Mouse (Mus musculus) CH12.LX (cell line): ENCODE data around the gene Hspb7. TPM values are rescaled to one million over a fixed set of nuclear protein-coding genes. Genes with fewer than 3 reads are reported as not detected.

Experiments used
- DNase-seq: peaks from one replicate; pipeline ENCODE4 v3.0.0-alpha.2; 2013; ENCODE audit errors: extremely low read depth
- H3K27ac ChIP-seq: 2 replicates; pipeline ENCODE4 v1.5.1; 2012; ENCODE audit warnings: low read depth, mild to moderate bottlenecking, control low read depth, moderate library complexity; ENCODE audit not compliant: insufficient read depth
- H3K27me3 ChIP-seq: replicated peaks from 2 replicates; pipeline ENCODE3; 2012; ENCODE audit warnings: inconsistent platforms
- H3K36me3 ChIP-seq, 2 experiments: replicated peaks in 1 of 2; 2 replicates each; pipeline versions ENCODE3 to v1.6.1; 2012; ENCODE audit warnings: inconsistent platforms in 1 of 2, low read length in 1 of 2, mild to moderate bottlenecking in 1 of 2, mixed read lengths in 1 of 2, moderate library complexity in 1 of 2; ENCODE audit not compliant: control insufficient read depth in 1 of 2, insufficient read depth in 1 of 2
- H3K4me1 ChIP-seq, 2 experiments: 2 replicates each; pipeline ENCODE4 v1.6.1; 2012; ENCODE audit warnings: inconsistent platforms in 1 of 2, moderate library complexity in 1 of 2; ENCODE audit not compliant: insufficient read depth in 2 of 2, control insufficient read depth in 1 of 2
- H3K4me2 ChIP-seq: 2 replicates; pipeline ENCODE4 v1.6.1; 2012; ENCODE audit warnings: low read depth, mild to moderate bottlenecking, control low read depth; ENCODE audit not compliant: poor library complexity, insufficient read depth, severe bottlenecking
- H3K4me3 ChIP-seq, 3 experiments: fragments of 150-350 bp in 1 of 3; sonication (generic) in 1 of 3; replicated peaks in 1 of 3; 2 replicates each; pipeline versions ENCODE3 to v1.5.1; 2011 to 2012; ENCODE audit warnings: low read depth in 2 of 3, low read length in 2 of 3, mild to moderate bottlenecking in 2 of 3, moderate library complexity in 2 of 3, control low read depth in 1 of 3, improper control_type of control experiment in 1 of 3, inconsistent platforms in 1 of 3, mixed read lengths in 1 of 3; ENCODE audit not compliant: poor library complexity in 1 of 3
- H3K79me2 ChIP-seq: replicated peaks from 2 replicates; pipeline ENCODE4 v1.6.1; 2012; ENCODE audit warnings: mild to moderate bottlenecking, moderate library complexity; ENCODE audit not compliant: control insufficient read depth, poor library complexity, insufficient read depth, severe bottlenecking; ENCODE audit errors: extremely low read depth
- H3K9ac ChIP-seq: 2 replicates; pipeline ENCODE4 v1.6.1; 2012; ENCODE audit warnings: low read depth, mild to moderate bottlenecking, control low read depth, moderate library complexity; ENCODE audit not compliant: insufficient read depth
- H3K9me3 ChIP-seq: replicated peaks from 2 replicates; pipeline ENCODE3; 2012; ENCODE audit warnings: low read length, inconsistent platforms, mixed read lengths
- CHD2 ChIP-seq: IDR thresholded peaks from 2 replicates; pipeline ENCODE4 v1.6.1; 2011; ENCODE audit warnings: low read length, improper control_type of control experiment
- E2F4 ChIP-seq: IDR thresholded peaks from 2 replicates; pipeline ENCODE4 v1.6.1; 2011; ENCODE audit warnings: low read depth, low read length, improper control_type of control experiment; ENCODE audit not compliant: insufficient replicate concordance
- ELF1 ChIP-seq: IDR thresholded peaks from 2 replicates; pipeline ENCODE4 v1.6.1; 2014; ENCODE audit warnings: low read depth, mild to moderate bottlenecking, inconsistent platforms, low read length, improper control_type of control experiment
- EP300 ChIP-seq: IDR thresholded peaks from 2 replicates; pipeline ENCODE4 v1.6.1; 2011; ENCODE audit warnings: low read length, improper control_type of control experiment
- ETS1 ChIP-seq: conservative IDR thresholded peaks from 2 replicates; pipeline ENCODE4 v1.6.1; 2012; ENCODE audit warnings: low read depth, mild to moderate bottlenecking, inconsistent platforms, low read length, improper control_type of control experiment, moderate library complexity
- HCFC1 ChIP-seq: IDR thresholded peaks from 2 replicates; pipeline ENCODE4 v1.6.1; 2012; ENCODE audit warnings: low read depth, mild to moderate bottlenecking, inconsistent platforms, low read length, improper control_type of control experiment
- KAT2A ChIP-seq: IDR thresholded peaks from 2 replicates; pipeline ENCODE4 v1.6.1; 2012; ENCODE audit warnings: low read length, improper control_type of control experiment, inconsistent platforms; ENCODE audit not compliant: insufficient replicate concordance
- MAFK ChIP-seq: IDR thresholded peaks from 2 replicates; pipeline ENCODE4 v1.6.1; 2011; ENCODE audit warnings: low read length, improper control_type of control experiment; ENCODE audit not compliant: insufficient replicate concordance
- MAX ChIP-seq: IDR thresholded peaks from 2 replicates; pipeline ENCODE4 v1.6.1; 2011; ENCODE audit warnings: low read length, improper control_type of control experiment
- MAZ ChIP-seq: IDR thresholded peaks from 2 replicates; pipeline ENCODE4 v1.6.1; 2012; ENCODE audit warnings: low read depth, mild to moderate bottlenecking, inconsistent platforms, low read length, improper control_type of control experiment, moderate library complexity
- MEF2A ChIP-seq: IDR thresholded peaks from 2 replicates; pipeline ENCODE4 v1.6.1; 2014; ENCODE audit warnings: low read depth, mild to moderate bottlenecking, inconsistent platforms, low read length, improper control_type of control experiment, borderline replicate concordance
- MXI1 ChIP-seq: IDR thresholded peaks from 2 replicates; pipeline ENCODE4 v1.6.1; 2011; ENCODE audit warnings: mild to moderate bottlenecking, low read depth, low read length, improper control_type of control experiment
- MYC ChIP-seq: IDR thresholded peaks from 2 replicates; pipeline ENCODE4 v1.6.1; 2011; ENCODE audit warnings: low read depth, mild to moderate bottlenecking, improper control_type of control experiment, low read length
- NELFE ChIP-seq: IDR thresholded peaks from 2 replicates; pipeline ENCODE4 v1.6.1; 2011; ENCODE audit warnings: low read depth, low read length, improper control_type of control experiment
- PAX5 ChIP-seq: IDR thresholded peaks from 2 replicates; pipeline ENCODE4 v1.6.1; 2012; ENCODE audit warnings: low read length, inconsistent platforms, mixed read lengths
- POLR2A ChIP-seq: IDR thresholded peaks from 2 replicates; pipeline ENCODE4 v1.6.1; 2011; ENCODE audit warnings: low read depth, mild to moderate bottlenecking, improper control_type of control experiment, low read length
- POLR2AphosphoS2 ChIP-seq: IDR thresholded peaks from 2 replicates; pipeline ENCODE4 v1.6.1; 2011; ENCODE audit warnings: low read depth, low read length, improper control_type of control experiment
- SIN3A ChIP-seq: IDR thresholded peaks from 2 replicates; pipeline ENCODE4 v1.6.1; 2012; ENCODE audit warnings: low read length, improper control_type of control experiment, inconsistent platforms
- USF1 ChIP-seq: IDR thresholded peaks from 2 replicates; pipeline ENCODE4 v1.6.1; 2014; ENCODE audit warnings: low read depth, mild to moderate bottlenecking, inconsistent platforms, low read length, improper control_type of control experiment
- USF2 ChIP-seq: conservative IDR thresholded peaks from 2 replicates; pipeline ENCODE4 v1.6.1; 2011; ENCODE audit warnings: low read depth, low read length, improper control_type of control experiment
- ZC3H11A ChIP-seq: IDR thresholded peaks from 2 replicates; pipeline ENCODE4 v1.6.1; 2012; ENCODE audit warnings: low read depth, mild to moderate bottlenecking, inconsistent platforms, low read length, improper control_type of control experiment
- ZKSCAN1 ChIP-seq: IDR thresholded peaks from 2 replicates; pipeline ENCODE4 v1.6.1; 2012; ENCODE audit warnings: low read depth, inconsistent platforms, low read length, improper control_type of control experiment, borderline replicate concordance
- ZNF384 ChIP-seq: IDR thresholded peaks from 2 replicates; pipeline ENCODE4 v1.6.1; 2012; ENCODE audit warnings: low read depth, low read length, improper control_type of control experiment, inconsistent platforms
- dilution Hi-C: fragments of 300-500 bp; cut with MboI; formaldehyde crosslinking; loops from 2 replicates; pipeline ENCODE4 v1.14.3; 2020; ENCODE audit warnings: low sequenced_read_pairs; ENCODE audit not compliant: extremely low pct_unique_long_range_greater_than_20kb, extremely low pct_ligation_motif_present
- in situ Hi-C: fragments of 300-500 bp; cut with MboI; formaldehyde crosslinking; loops from 3 replicates; pipeline ENCODE4 v1.14.3; 2019; ENCODE audit warnings: low sequenced_read_pairs, low pct_ligation_motif_present, low pct_unique_long_range_greater_than_20kb, mixed read lengths
- polyA plus RNA-seq: library from polyadenylated mRNA; unstranded; fragments of >175 nt; gene quantifications from 2 replicates; pipeline ENCODE4 v1.2.1, GENCODE M21; 2012; ENCODE audit warnings: low read depth; ENCODE audit not compliant: insufficient read length
- total RNA-seq, 2 experiments: library from RNA; depleted of rRNA; stranded (reverse); fragments of 300-350 nt in 1 of 2; fragments of >200 nt in 1 of 2; gene quantifications; 2 replicates each; pipeline ENCODE4 v1.2.3; 2012 to 2014

The Hspb7 gene
- total RNA-seq (2012; rRNA removed) (0.04 TPM in 1 of 2 replicates, not detected in the other), total RNA-seq (2014; rRNA removed) (not detected in 2 replicates), polyA plus RNA-seq (not detected in 2 replicates)

DNA sequence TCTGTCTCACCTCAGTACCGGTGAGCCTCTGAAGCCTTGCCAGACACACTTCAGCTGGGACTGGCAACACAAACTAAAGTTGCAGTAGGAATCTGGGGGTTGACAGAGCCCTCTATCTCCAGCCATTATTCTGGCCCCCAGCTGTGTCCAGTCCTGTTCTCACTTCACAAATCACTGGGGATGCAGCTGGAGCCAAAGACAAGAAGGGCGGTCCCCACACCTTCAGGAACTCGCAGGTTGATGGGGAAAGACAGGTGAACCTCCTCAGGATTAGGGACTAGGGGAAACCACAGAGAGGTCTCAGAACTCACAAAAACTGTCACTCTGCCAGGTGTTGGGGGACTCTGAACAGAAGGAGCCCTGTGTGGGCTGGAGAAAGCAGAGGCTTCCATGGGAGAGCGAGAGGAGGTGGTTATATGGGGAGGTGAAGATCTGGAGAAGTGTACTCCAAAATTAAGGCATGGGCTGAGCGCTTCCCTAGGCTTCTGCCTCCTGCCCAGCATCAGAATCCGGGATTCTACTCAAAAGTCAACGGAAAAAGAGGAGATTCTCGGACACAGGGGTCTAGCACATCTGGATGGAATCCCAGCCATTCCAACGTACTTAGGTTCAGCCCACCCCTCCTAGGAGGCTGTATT, at the start of gene Hspb7:
TSS of gene Hspb7 (plus strand) at position 588 of the 638 bp plus-strand sequence.
- no peaks in the 10 kb centered on the region for H3K36me3 ChIP-seq
- no peak within 1 kb of the TSS for H3K9ac ChIP-seq
- no peak for DNase-seq
- TF ChIP-seq ZNF384: no peak
- no peak for TF ChIP-seq NELFE
- TF ChIP-seq E2F4: no peak
- no peak for TF ChIP-seq POLR2AphosphoS2
- TF ChIP-seq, all 38 proteins: peak for 0
- H3K4me1 ChIP-seq: peaks cover 15 to 52% of the 10 kb centered on the region in 2 experiments
- no peak within 1 kb of the TSS for H3K4me2 ChIP-seq
- no peaks in the 10 kb centered on the region for H3K79me2 ChIP-seq
- no peaks in the 10 kb centered on the region for H3K27me3 ChIP-seq
- H3K4me3 ChIP-seq: no peak within 1 kb of the TSS
- dilution Hi-C loops (no loop called here), in situ Hi-C loops (loop anchor here (25.0 kb wide), 2 partner anchors 542 to 667 kb away; partner anchors contain the start of gene Tmem51)
- H3K9me3 ChIP-seq: no peaks in the 10 kb centered on the region
- H3K27ac ChIP-seq: no peak within 1 kb of the TSS

DNA sequence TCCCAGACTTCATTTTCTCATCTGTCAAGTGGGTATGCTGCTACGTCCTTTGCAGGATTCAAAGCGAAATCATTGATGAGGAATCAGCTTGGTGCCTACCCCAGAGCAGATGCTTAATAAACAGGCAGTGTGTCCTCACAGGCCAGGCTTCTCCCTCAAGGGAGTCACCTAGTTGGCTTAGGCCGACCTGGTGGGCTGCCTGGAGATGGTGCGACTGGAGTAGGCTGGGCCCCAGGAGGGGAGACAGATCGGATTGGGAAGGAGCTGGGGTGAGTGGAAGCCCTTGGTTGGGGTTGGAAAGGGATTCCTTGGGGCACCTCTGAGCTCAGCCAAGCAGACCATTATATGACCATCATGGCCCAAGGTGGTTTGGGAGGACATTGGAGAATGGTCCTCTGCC, 48.2 kb upstream of the Hspb7 start:
- in situ Hi-C loops: no loop called here
- dilution Hi-C loops: no loop called here
- no peak for DNase-seq

DNA sequence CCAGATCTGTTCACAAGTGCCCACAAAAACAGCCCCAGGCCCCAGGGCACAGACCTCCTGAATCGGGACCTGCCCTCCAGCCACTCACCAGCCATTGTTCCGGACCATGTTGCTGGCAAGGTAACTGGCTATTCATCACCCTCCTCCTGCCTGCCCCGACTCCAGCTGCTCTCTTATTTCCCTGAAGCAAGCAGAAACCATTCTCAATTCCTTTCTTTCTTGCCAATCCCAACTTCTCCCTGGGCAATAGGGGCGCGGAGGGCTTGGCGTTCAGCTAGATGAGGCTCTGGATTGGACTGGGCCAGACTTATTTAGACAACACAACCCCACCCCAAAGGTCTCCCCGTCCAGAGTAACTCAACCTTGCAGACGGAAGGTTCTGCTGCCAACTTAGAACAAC, 40.9 kb upstream of the Hspb7 start:
- Histone ChIP-seq H3K4me2 (no peak overlapping the region), H3K4me3 (no peak overlapping the region), H3K9ac (no peak overlapping the region), H3K27ac (no peak overlapping the region), H3K9me3 (peaks cover 8% of the 10 kb centered on the region), H3K36me3 (no peaks in the 10 kb centered on the region), H3K27me3 (peaks cover 75% of the 10 kb centered on the region), H3K4me1 (peaks cover 0 to 4% of the 10 kb centered on the region in 2 experiments; a peak in 1 of 4 replicates), H3K79me2 (no peaks in the 10 kb centered on the region)
- TF ChIP-seq MAFK (no peak), ZC3H11A (no peak), ETS1 (no peak), CHD2 (no peak), SIN3A (no peak), USF2 (no peak), POLR2AphosphoS2 (no peak), POLR2A (no peak), ZNF384 (no peak)
- no peak for DNase-seq
- in situ Hi-C loops: no loop called here
- dilution Hi-C loops: no loop called here

More for the DNA sequence above, 48.2 kb upstream of the Hspb7 start:
- TF ChIP-seq PAX5 (no peak), MAZ (no peak), EP300 (no peak), ZNF384 (no peak), MYC (no peak), ELF1 (no peak), ZC3H11A (no peak), MAX (no peak), POLR2AphosphoS2 (no peak), ZKSCAN1 (no peak), USF1 (no peak), MEF2A (no peak), MXI1 (no peak), SIN3A (no peak), MAFK (no peak), POLR2A (no peak), HCFC1 (no peak), NELFE (no peak), E2F4 (no peak), KAT2A (no peak)
- no peaks in the 10 kb centered on the region for H3K36me3 ChIP-seq
- peaks cover 8% of the 10 kb centered on the region for H3K9me3 ChIP-seq
- H3K4me2 ChIP-seq: no peak overlapping the region
- H3K27ac ChIP-seq: no peak overlapping the region
- no peak overlapping the region for H3K4me3 ChIP-seq
- H3K27me3 ChIP-seq: peaks cover 78% of the 10 kb centered on the region
- no peaks in the 10 kb centered on the region for H3K79me2 ChIP-seq
- no peak overlapping the region for H3K9ac ChIP-seq
- H3K4me1 ChIP-seq: peaks cover 6 to 12% of the 10 kb centered on the region in 2 experiments
